Mouse (Mus musculus) activated CD4-positive, CD25-positive, alpha-beta regulatory T cell (primary cell): Measurements from ENCODE around the gene Farp2. TPM values are rescaled to one million over a fixed set of nuclear protein-coding genes. Genes with fewer than 3 reads are reported as not detected.

Source experiments
- polyA plus RNA-seq, 2 experiments: library from polyadenylated mRNA; unstranded; fragments of 100-300 nt; shearing (Covaris generic); gene quantifications; one replicate each; pipeline ENCODE4 v1.2.1; 2017

The Farp2 gene
- polyA plus RNA-seq: 1 to 10 TPM in 1 of 2 experiments, under 1 TPM in 1; 0.92 to 1.0 TPM

GRCm38 (mm10) chr1:93511585-93512350 is at the start of gene Farp2:
TSS of gene Farp2 (plus strand) at chr1:93512079.

GRCm38 (mm10) chr1:93478586-93479475 is 33.0 kb upstream of the Farp2 start, which contains the start of gene Hdlbp:
TSS of gene Hdlbp (minus strand) at chr1:93478815.

GRCm38 (mm10) chr1:93658559-93658958 is 146.7 kb downstream of the Farp2 start, which contains the start of gene Stk25:
TSS of gene Stk25 (minus strand) at chr1:93658659.

Other genes starting within 250 kb of the Farp2 start
- 10 to 100 TPM; 16.5 to 17.6 TPM for gene Mterf4, start 206.2 kb upstream of the Farp2 start, polyA plus RNA-seq
- 10 to 100 TPM; 57.7 to 57.8 TPM for gene Ppp1r7, start 169.2 kb upstream of the Farp2 start, polyA plus RNA-seq
- 1 to 10 TPM; 1.2 to 2.1 TPM for gene Pask, start 168.6 kb upstream of the Farp2 start, polyA plus RNA-seq
- gene Ano7, start 138.1 kb upstream of the Farp2 start, polyA plus RNA-seq: under 1 TPM; 0.10 TPM
- 10 to 100 TPM; 34.1 to 50.6 TPM for gene Hdlbp, start 33.3 kb upstream of the Farp2 start, polyA plus RNA-seq
- 100 to 1,000 TPM in 1 of 2 experiments, 10 to 100 TPM in 1; 89.5 to 113 TPM for gene Stk25, start 146.6 kb downstream of the Farp2 start, polyA plus RNA-seq
- under 1 TPM in 1 of 2 experiments, not detected in 1; 0.38 TPM for gene Bok, start 173.6 kb downstream of the Farp2 start, polyA plus RNA-seq
- gene Atg4b, start 239.4 kb downstream of the Farp2 start, polyA plus RNA-seq: 100 to 1,000 TPM in 1 of 2 experiments, 10 to 100 TPM in 1; 74.7 to 112 TPM
- 10 to 100 TPM; 31.4 to 34.9 TPM for gene Thap4, start 242.8 kb downstream of the Farp2 start, polyA plus RNA-seq